Mouse (Mus musculus) embryonic facial prominence, embryonic 10.5 days (tissue): ENCODE measurements around the gene Cdk17. TPM values are rescaled to one million over a fixed set of nuclear protein-coding genes. Genes with fewer than 3 reads are reported as not detected.
A peak's percentile ranks its signal among the peaks of the same experiment; 100 is the strongest.
"Not testable (repeated sequence)": the region's sequence is repeated elsewhere in the genome, so short reads cannot be mapped to it uniquely, and the experiment has no call there.

Experiments
- DNase-seq: peaks from one replicate; pipeline ENCODE4 v3.0.0-alpha.2; 2017; ENCODE audit warnings: low spot score
- H3K27ac ChIP-seq: fragments of 300-500 bp; sonication (generic); replicated peaks from 2 replicates; pipeline ENCODE4 v1.5.1; 2016; ENCODE audit warnings: mild to moderate bottlenecking
- H3K27me3 ChIP-seq: fragments of 300-500 bp; sonication (generic); replicated peaks from 2 replicates; pipeline ENCODE4 v1.6.1; 2016; ENCODE audit warnings: low read depth, mild to moderate bottlenecking; ENCODE audit not compliant: poor library complexity, severe bottlenecking
- H3K36me3 ChIP-seq: fragments of 300-500 bp; sonication (generic); replicated peaks from 2 replicates; pipeline ENCODE4 v1.6.1; 2016; ENCODE audit warnings: mild to moderate bottlenecking, moderate library complexity
- H3K4me1 ChIP-seq: fragments of 300-500 bp; sonication (generic); 2 replicates; pipeline ENCODE4 v1.6.1; 2016
- H3K4me3 ChIP-seq: fragments of 300-500 bp; sonication (generic); 2 replicates; pipeline ENCODE4 v1.5.1; 2016; ENCODE audit warnings: mild to moderate bottlenecking, moderate library complexity
- H3K9me3 ChIP-seq: fragments of 300-500 bp; sonication (generic); 2 replicates; pipeline ENCODE4 v1.6.1; 2016; ENCODE audit warnings: mild to moderate bottlenecking
- WGBS: fragments of 180-500 bp; shearing (Covaris S2); methylation state at CpG from one replicate; pipeline ENCODE4 v1.1.7; 2016; 5-methylcytosine and 5-hydroxymethylcytosine counted together
- polyA plus RNA-seq: library from polyadenylated mRNA; unstranded; fragments of >200 nt; fragmentation: Nextera tagmentation; extraction: Ambion mirVana; gene quantifications from 2 replicates; pipeline ENCODE4 v1.2.1, GENCODE M21; 2016

The Cdk17 gene
- polyA plus RNA-seq, 1 experiment from 2014 or later, result 18.1 TPM

DNA sequence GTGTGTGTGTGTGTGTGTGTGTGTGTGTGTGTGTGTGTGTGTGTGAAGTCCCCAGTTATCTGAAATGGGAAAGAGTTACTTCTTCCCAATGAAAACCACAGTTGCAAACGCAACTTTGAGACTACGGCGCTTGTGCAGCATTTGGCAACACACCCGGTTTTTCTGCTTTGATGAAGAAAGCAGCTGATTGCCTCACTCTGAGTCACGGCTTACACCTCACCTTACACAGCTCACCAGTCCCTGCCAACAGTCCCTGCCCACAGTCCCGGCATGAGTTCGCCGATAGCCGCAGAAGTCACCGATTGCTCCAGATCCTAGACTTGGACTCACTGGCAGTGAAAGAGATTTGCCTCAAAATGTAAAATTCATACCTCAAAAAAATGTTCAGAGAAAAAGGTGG, 15.6 kb upstream of the Cdk17 start:
- DNase-seq, result no peak
- peaks cover under 1% of the 10 kb centered on the region; the same call in 1 of the 2 replicates for H3K27me3 ChIP-seq
- H3K4me1 ChIP-seq, result peaks cover 6% of the 10 kb centered on the region; the same call in 1 of the 2 replicates
- H3K9me3 ChIP-seq, result no peaks in the 10 kb centered on the region
- H3K27ac ChIP-seq, result no peak overlapping the region
- WGBS, result 91% methylated on average over 10 of the region's 10 CpGs
- H3K36me3 ChIP-seq, result no peaks in the 10 kb centered on the region
- H3K4me3 ChIP-seq, result no peak overlapping the region

DNA sequence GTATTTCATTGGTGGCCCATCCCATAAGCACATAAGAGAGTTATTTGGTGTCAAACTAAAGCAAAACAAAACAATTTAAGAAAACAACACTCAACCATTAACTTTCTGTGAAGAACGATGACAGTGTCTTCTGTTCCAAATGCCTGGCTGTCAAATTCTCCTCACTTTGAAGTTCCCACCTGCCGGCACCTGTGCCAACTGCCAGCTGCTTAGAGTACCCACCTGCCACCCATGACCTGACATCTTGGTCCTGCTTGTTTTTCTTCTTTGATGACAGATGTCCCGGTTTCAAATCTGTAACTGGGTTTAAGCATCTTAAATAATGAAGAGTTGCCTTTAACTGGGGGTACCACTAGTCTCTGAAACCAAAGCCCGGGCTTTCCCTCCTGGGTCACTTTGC, 14.1 kb upstream of the Cdk17 start:
- WGBS, result 88% methylated on average over 4 of the region's 4 CpGs
- no peak for DNase-seq
- Histone ChIP-seq H3K4me1 (peaks cover 6% of the 10 kb centered on the region; the same call in 1 of the 2 replicates), H3K4me3 (no peak overlapping the region), H3K27me3 (peaks cover 6% of the 10 kb centered on the region), H3K9me3 (no peaks in the 10 kb centered on the region), H3K36me3 (no peaks in the 10 kb centered on the region), H3K27ac (no peak overlapping the region)

DNA sequence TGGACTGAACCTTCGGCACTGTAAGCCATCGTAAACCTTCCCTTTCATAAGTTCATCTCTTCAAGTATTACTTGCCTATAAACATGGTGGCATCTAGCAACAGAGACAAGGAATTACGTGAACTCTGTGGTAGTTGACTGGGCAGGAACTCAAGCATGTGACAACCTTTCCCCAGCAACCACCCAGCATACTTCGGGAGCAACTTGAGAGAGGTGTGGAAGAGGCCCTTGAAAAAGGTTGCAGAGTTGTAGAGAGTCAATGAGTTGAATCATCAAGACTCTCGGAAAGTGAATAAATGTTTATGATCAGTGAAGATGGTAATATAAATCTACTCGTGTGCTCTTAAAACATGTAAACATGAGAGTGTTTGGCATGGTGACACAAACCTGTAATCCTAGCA, 13.0 kb upstream of the Cdk17 start:
- 93% methylated on average over 6 of the region's 6 CpGs for WGBS

DNA sequence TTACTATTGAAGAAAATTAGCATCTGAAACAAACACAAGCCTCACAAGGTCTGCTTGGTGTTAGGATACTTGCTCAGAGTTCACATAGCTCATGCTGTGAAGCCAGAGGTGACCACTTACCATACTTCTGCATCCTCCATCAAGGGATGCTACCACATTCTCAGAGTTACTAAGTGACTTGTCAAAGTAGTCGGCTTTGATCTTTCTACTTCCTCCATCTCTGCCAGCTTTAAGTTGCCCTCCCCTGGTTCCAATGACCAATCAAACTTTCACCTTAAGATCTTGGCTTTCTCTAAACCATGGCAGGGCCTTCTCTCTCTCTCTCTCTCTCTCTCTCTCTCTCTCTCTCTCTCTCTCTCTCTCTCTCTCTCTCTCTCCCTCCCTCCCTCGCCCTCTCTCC, 11.1 kb upstream of the Cdk17 start:
- H3K9me3 ChIP-seq, result no peaks in the 10 kb centered on the region
- DNase-seq, result no peak
- no peak overlapping the region for H3K27ac ChIP-seq
- H3K36me3 ChIP-seq, result no peaks in the 10 kb centered on the region
- peaks cover 6% of the 10 kb centered on the region for H3K27me3 ChIP-seq
- WGBS, result 71% methylated on average over 1 of the region's 2 CpGs
- H3K4me3 ChIP-seq, result no peak overlapping the region
- no peaks in the 10 kb centered on the region for H3K4me1 ChIP-seq

More for the DNA sequence above, 13.0 kb upstream of the Cdk17 start:
- DNase-seq, result no peak
- H3K4me3 ChIP-seq, result no peak overlapping the region
- no peaks in the 10 kb centered on the region for H3K36me3 ChIP-seq
- H3K27ac ChIP-seq, result no peak overlapping the region
- H3K9me3 ChIP-seq, result no peaks in the 10 kb centered on the region
- peaks cover 6% of the 10 kb centered on the region; the same call in 1 of the 2 replicates for H3K4me1 ChIP-seq
- peaks cover 6% of the 10 kb centered on the region for H3K27me3 ChIP-seq

DNA sequence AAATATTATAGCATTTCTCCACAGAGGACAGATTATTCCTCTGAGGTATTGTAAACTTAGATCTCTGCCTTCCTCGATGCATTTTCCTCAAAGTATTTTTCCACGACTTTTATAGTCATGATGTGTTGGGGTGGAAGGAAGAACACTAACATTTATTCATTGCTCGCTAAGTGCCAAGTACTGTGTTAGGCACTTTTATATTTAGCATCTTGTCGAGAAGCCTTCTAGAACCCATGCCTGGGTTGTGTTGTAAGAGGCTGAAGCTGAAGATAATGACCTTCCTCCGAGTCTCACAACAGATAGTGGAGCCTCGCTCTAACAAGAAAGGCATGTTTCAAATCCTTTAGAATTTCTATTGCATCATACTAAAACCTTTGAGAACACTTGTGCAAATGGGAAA, 8.9 kb upstream of the Cdk17 start:
- WGBS, result 83% methylated on average over 6 of the region's 6 CpGs
- H3K36me3 ChIP-seq, result no peaks in the 10 kb centered on the region
- no peaks in the 10 kb centered on the region for H3K9me3 ChIP-seq
- DNase-seq, result no peak
- H3K27me3 ChIP-seq, result peaks cover 6% of the 10 kb centered on the region
- H3K4me3 ChIP-seq, result no peak overlapping the region
- H3K4me1 ChIP-seq, result no peaks in the 10 kb centered on the region
- H3K27ac ChIP-seq, result no peak overlapping the region

DNA sequence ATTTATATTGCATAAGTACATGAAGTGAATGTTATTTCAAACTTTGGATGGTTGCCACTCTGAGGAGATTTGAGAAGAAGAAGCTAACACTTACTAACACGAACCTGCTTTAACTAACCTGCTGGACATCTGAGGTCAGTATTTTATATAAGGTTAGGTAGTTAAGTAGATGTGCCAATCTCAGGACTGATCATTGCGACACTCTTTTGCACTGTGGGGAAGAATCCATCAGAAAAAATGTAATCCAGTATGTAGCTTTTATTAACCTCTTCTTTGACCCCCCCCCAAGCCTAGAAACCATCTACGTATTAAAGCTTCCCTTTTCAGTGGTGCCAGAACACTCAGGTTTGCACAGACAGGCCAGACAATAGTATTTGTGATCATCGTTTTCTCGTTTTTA, 8.0 kb upstream of the Cdk17 start:
- Histone ChIP-seq H3K27me3 (peaks cover 6% of the 10 kb centered on the region), H3K4me1 (no peaks in the 10 kb centered on the region), H3K27ac (no peak overlapping the region), H3K4me3 (no peak overlapping the region), H3K36me3 (no peaks in the 10 kb centered on the region), H3K9me3 (no peaks in the 10 kb centered on the region)
- WGBS, result 87% methylated on average over 5 of the region's 5 CpGs
- DNase-seq, result no peak

DNA sequence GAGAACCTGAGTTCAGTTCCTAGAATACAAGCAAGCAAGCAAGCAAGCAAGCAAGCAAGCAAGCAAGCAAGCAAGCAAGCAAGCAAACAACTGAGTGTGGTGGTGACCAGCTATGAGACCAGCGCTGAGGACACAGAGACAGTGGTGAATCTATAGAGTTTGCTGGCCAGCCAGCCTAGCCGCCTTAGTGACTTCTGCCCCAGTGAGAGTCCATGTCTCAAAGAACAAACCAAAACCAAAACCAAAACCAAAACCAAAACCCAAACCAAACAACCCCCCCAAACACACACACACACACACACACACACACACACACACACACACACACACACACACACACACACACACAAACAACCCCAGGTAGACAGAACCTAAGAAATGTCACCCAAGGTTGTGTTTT, 7.3 kb upstream of the Cdk17 start:
- not testable (repeated sequence) for H3K4me3 ChIP-seq, H3K9me3 ChIP-seq, H3K27me3 ChIP-seq, H3K36me3 ChIP-seq, DNase-seq, H3K27ac ChIP-seq, H3K4me1 ChIP-seq
- WGBS, result 92% methylated on average over 2 of the region's 2 CpGs

DNA sequence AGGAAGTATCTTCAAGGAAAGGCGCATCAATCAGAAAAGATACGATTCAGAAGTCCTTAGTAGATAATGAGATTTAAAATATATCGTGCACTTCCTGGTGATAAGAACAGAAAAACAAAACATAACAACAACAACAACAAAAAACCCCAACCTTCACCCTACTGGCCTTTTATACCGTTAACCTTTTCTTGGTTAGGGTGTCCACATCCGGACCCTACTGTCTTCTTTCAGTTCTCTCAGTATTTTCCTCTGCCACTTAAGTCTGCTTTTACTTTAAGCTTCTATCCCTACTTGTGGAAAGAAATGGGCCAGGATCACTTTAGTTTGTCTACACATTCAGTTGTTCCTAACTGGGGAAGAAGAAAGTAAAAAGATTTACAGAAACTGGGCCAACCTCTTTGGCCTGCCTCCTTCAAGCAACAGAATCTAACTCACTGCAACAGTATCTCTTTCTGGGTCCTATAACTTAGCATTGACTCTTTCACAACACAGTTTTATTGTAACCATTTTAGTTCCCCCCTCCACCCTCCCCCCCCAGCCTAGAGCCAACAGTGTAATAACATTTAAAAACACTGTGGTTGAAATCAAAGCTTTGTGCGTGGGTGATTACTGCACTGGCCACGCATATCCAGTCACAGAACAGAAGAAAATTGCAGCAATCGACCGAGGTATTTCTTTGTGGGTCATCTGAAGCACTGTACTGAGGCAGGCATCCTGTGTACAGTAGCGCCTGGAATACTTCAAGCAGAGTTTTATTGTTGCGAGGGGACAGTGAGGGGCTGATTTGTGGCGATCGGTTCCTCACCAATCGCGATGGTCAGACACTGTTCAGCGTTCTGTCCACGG, 801 bp upstream of the Cdk17 start:
- H3K27ac ChIP-seq, result peak overlapping the region; percentile 99
- H3K36me3 ChIP-seq, result no peaks in the 10 kb centered on the region
- H3K4me3 ChIP-seq, result peak overlapping the region; percentile 98
- DNase-seq, result no peak
- WGBS, result 26% methylated on average over 17 of the region's 17 CpGs
- peaks cover 31% of the 10 kb centered on the region for H3K4me1 ChIP-seq
- H3K27me3 ChIP-seq, result no peaks in the 10 kb centered on the region
- no peaks in the 10 kb centered on the region for H3K9me3 ChIP-seq

DNA sequence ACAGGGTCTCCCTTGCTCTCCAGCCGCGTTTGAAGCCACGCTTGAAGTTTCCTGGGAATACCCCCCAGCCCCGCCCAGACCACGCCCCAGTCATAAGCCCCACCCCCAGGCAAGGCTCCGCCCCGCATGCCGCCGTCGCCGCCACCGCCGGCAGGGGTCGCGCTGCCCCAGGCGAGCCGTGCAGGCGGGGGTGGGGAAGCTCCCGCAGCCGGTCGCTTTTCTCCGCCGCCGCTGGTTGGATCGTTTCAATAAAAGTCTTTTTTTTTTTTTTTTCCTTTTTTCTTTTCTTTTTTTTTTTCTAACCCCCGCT, 223 bp upstream of the Cdk17 start:
- 0% methylated on average over 26 of the region's 26 CpGs for WGBS
- DNase-seq, result peak; percentile 96
- Histone ChIP-seq H3K4me3 (peak overlapping the region; percentile 98), H3K27ac (peak overlapping the region; percentile 99), H3K36me3 (no peaks in the 10 kb centered on the region), H3K4me1 (peaks cover 36% of the 10 kb centered on the region), H3K27me3 (no peaks in the 10 kb centered on the region), H3K9me3 (no peaks in the 10 kb centered on the region)

DNA sequence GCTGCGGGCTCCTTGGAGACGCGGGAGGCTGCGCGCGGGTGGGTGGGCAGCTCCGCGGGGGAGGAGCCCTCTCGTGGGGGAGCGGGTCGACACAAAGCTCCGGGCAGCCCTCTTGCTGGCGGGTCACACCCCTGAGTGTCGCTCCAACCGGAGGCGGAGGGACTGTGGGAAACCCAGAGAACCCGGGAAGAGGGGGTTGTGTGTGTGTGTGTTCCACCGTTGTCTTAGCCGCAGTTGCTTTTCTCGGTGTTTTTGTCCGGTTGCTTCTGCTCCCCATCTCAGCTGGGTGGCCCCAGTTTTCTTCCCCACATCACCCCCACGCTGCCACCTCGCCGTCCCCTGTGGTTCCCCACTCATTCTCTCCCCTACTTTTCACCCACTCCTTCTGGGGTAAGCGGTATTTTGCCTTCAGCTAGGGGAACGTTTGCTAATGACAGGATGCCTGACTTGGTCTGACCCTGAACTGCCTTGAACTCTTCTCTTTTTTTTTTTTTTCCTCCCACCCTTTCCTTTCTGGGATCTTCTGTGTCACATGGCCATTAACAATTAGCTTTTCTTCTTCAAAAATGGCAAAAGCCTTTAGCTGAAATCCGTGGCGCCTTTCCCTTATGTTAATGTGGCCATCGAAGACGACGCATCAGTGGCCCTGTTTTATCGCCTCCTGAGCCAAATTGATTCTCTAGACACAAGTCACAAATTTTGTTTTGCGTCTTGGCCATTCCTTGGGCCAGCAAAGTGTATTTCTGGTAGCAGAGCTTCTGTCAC, 1.0 kb downstream of the Cdk17 start:
- H3K36me3 ChIP-seq, result no peaks in the 10 kb centered on the region
- H3K4me1 ChIP-seq, result peaks cover 49% of the 10 kb centered on the region
- peak overlapping the region; percentile 99 for H3K27ac ChIP-seq
- H3K4me3 ChIP-seq, result peak overlapping the region; percentile 98
- WGBS, result under 1% methylated on average over 33 of the region's 33 CpGs
- H3K9me3 ChIP-seq, result no peaks in the 10 kb centered on the region
- DNase-seq, result peak; percentile 75
- H3K27me3 ChIP-seq, result no peaks in the 10 kb centered on the region

DNA sequence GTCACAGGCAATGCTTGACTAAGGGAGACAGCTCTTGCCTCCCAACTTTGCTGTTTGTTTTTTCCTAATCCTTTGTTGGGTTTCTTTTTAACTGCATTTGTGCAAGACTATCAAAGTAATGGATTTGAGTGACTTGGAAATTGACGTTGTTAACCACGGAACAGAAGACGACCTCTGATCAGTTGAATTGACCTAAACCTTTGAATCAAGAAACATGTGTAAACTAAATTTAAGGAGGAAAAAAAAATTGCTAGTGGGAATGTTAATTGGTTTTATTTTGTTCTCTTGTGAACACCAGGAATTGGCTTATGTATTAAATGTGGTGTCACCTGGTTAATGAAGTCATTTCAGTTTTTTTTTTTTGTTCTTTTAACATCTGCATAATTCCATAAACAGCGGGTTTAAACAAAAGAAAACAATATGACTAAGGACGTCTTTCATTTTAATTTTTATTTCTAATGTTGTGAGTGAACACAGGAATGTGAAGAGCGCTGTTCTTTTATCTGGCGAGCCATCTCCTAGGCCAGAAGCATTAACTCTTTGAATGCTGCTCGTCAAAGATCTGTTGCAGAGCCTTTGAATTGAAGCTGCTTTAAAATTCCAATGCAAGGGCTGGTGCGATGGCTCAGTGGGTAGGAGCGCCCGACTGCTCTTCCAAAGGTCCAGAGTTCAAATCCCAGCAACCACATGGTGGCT, 1.7 kb downstream of the Cdk17 start:
- no peaks in the 10 kb centered on the region for H3K9me3 ChIP-seq
- peaks cover 55% of the 10 kb centered on the region for H3K4me1 ChIP-seq
- no peaks in the 10 kb centered on the region for H3K36me3 ChIP-seq
- DNase-seq, result peak; percentile 22
- peak overlapping the region; percentile 98 for H3K4me3 ChIP-seq
- WGBS, result 19% methylated on average over 11 of the region's 11 CpGs
- no peaks in the 10 kb centered on the region for H3K27me3 ChIP-seq
- H3K27ac ChIP-seq, result peak overlapping the region; percentile 99

DNA sequence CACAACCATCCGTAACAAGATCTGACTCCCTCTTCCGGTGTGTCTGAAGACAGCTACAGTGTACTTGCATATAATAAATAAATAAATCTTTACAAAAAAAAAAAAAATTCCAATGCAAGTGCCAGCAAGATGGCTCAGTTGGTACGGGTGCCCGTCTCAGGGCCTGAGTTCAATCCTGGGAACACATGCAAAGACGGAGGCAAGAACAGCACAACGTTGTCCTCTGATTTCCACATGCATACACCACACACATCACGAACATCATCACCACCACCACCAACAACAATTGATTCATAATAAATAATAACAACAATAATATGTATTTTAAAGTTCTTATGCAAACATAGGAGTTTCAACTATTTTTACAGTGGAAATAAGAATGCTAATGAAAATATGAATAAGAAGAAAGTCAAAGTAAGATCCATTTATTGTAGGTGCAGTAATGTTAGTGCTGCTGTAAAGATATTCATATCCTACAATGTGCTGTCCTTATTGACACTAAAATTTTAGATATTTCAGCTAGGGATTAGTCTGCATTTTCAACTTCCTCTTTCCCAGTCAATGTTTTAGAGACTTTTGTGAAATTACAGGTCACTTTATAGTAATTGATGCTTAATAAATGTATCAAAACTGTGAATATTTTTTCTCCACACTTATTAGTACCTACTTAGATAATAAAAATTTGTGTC, 2.4 kb downstream of the Cdk17 start:
- no peaks in the 10 kb centered on the region for H3K36me3 ChIP-seq

More for the DNA sequence above, 2.4 kb downstream of the Cdk17 start:
- WGBS, result 73% methylated on average over 7 of the region's 7 CpGs
- no peak for DNase-seq
- Histone ChIP-seq H3K9me3 (no peaks in the 10 kb centered on the region), H3K4me1 (peaks cover 57% of the 10 kb centered on the region), H3K27me3 (no peaks in the 10 kb centered on the region), H3K27ac (no peak overlapping the region), H3K4me3 (no peak overlapping the region)
